Mouse (Mus musculus): ENCODE results near the gene Atp6v1e2.

DNA sequence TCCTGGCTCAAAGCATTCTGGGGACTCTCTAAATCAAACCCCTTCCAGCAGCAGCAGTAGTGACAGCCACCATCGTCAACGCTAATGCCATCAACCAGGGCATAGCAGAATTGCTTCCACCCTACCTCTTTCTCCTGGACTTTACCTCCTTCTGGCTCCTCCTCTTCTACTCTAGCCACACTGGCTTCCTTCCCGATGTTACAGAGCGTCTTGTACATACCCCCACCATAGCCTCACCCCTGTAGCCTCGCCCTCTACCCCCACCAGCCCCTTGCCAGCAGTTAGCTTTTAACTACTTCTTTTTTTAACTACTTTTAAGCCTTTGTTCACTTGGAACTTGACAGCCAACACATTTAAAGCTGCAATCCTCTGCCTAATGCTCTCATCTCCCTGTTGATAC, 47.9 kb downstream of the Atp6v1e2 start:
- no peak for TF ChIP-seq POLR2A (IDR thresholded peaks at IDR 0.05; ENCODE audit: borderline replicate concordance, insufficient read depth, low read length)
- no peak for TF ChIP-seq CTCF (IDR thresholded peaks at IDR 0.05; ENCODE audit: borderline replicate concordance, insufficient read depth, low read depth, low read length)

All from cerebellum, adult 2 months (tissue).